Mouse (Mus musculus) adrenal gland, postnatal 10 days (tissue): ENCODE measurements around the gene Tmem132c. TPM values are rescaled to one million over a fixed set of nuclear protein-coding genes. Genes with fewer than 3 reads are reported as not detected.

Experiments
- DNase-seq: peaks from one replicate; pipeline ENCODE4 v3.0.0; 2021; ENCODE audit warnings: mixed read lengths
- long read RNA-seq, 2 experiments: library from polyadenylated mRNA; stranded (forward); transcript quantifications; one replicate each; pipeline ENCODE4 v2.0.0; 2021
- total RNA-seq, 2 experiments: library from RNA; stranded (reverse); gene quantifications; 2 replicates each; pipeline ENCODE4 v1.2.3; 2021

Tmem132c gene
- total RNA-seq = 1 to 10 TPM; 1.5 to 2.3 TPM
- long read RNA-seq, experiment 1, full-length matches to known transcripts = 1 of 2 reads
- long read RNA-seq, experiment 1, partial matches to known transcripts = 0 of 2 reads
- long read RNA-seq, experiment 1, other reads (novel, unspliced or antisense) = 1 of 2 reads
- long read RNA-seq, experiment 2, full-length matches to known transcripts = 2 of 2 reads
- long read RNA-seq, experiment 2, partial matches to known transcripts = 0 of 2 reads
- long read RNA-seq, experiment 2, other reads (novel, unspliced or antisense) = 0 of 2 reads

DNA sequence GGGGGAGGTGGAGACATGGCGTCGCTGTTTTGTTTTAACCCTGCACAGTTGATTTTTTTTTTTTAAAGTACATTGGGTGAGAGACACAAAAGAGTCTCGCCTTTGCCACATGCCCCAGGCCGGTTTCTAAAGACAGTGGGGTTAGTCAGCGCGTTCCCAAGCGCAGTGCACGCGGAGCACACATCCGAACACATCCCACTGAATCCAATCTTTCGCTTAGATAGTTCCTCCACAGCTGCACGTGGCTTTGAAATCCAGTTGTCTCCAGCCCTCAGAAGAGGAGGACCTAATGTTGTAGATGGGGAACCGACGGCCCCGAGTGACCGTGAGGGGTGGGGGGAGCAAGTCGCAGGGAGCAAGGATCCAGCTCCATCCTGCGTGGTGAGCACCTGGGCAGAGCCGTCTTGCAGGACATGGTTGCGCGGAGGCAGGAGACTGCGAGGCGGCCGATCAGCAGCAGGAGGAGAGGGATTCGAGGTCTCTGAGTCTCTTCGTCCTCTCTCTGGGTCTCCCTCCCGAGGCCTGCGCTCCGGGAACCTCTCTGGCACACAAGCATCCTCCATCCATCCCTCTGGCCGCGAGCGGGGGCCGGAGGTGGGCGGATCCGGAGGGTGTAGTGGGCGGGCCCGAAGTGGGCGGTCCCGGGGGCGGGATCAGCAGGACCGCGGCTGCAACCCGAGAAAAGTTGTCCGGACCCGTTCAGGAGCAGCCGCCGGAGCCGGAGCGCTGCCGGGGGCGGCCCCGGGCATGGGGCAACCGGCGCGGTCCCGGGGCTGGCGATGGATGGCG is at the start of gene Tmem132c:
Tmem132c (plus strand) TSS at position 673 of the 789 bp plus-strand sequence.
- peak; percentile 89 for DNase-seq

DNA sequence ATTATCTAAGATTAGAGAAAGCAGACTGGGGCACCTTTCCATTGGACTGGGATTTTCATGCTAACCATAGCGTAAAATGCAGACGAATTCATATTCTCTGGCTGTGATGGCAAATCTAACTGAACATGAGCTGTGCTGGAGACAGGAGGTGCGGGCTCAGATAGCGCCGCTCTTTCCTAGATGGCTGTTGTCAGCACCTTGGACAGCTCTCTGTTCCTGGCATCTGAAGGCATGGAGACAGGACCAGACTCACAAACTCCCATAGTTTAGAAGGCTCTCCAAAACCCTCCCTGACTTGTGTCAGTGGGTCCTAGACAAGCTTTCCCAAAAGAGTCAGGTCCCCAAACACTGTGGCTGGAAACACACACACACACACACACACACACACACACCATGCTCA is 49.7 kb upstream of the Tmem132c start:
- peak; percentile 76 for DNase-seq

DNA sequence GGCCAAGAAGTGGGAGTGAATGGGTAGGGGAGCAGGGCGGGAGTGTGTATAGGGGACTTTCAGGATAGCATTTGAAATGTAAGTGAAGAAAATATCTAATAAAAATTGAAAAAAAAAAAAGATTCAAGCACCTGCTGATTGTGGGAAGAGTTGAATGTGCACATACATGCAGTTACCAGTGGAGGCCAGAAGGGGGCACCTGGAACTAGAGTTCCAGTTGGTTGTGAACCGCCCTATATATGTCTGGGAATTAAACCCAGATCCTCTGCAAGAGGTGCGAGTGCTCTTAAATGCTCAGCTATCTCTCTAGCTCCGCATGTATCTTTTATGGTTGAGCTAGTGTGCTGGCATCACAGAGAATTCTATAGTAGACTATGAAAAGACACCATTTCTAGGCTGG is 42.8 kb upstream of the Tmem132c start:
- peak; percentile 7 for DNase-seq

DNA sequence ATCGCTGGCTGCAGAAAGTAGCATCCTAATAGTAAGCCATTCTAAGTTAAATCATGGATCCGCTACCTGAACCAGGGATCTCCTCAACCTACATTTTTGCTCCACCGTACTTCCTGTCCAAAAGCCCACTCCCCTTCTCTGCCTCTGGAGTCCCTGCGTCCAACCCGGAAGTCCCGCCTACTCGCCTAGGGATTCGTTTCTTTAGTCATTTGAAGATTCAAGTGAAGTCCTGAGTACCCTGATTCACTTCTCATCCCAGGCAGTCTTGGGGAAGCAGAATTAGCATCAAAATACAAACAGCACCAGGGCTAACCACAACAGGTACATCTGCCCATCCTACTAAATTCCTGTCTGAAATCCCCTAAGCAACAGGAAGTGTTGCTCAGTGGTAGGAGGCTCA is 36.7 kb upstream of the Tmem132c start:
- no peak for DNase-seq

DNA sequence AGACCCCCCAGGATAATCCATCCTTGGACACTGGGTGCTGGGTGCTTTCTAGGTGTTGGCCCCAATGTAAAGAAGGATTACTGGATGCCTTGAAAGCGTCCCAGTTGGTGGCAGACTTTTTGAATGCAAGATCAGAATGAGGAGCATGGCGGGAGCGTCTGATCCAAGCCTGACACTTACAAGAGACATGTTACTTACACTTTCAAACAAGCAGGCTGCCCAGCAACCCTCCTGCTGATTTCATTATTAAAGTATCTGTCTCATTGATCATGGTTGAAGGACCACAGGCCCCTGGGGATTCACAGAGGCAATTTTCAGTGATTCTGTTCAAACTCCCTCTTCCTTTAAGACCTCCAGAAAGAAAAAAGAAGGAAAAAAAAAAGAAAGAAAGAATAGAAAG is 25.2 kb upstream of the Tmem132c start:
- DNase-seq = no peak

DNA sequence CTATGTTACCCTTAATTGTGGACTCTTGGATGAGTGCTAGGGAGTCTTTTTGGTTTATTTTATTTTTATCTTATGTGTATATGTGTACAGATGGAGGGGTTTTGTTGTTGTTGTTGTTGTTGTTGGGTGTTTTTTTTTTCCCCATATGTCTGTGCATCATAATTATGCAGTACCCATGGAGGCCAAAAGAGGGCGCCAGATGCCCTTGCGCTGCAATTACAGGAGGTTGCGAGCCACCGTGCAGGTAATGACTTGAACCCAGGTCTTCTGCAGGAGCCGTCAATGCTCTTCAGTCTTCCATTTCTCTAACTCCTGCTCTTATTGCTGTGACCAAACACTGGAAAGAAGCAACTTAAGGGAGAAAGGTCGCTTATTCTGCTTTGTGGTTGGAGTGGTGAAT is 23.9 kb upstream of the Tmem132c start:
- no peak for DNase-seq

DNA sequence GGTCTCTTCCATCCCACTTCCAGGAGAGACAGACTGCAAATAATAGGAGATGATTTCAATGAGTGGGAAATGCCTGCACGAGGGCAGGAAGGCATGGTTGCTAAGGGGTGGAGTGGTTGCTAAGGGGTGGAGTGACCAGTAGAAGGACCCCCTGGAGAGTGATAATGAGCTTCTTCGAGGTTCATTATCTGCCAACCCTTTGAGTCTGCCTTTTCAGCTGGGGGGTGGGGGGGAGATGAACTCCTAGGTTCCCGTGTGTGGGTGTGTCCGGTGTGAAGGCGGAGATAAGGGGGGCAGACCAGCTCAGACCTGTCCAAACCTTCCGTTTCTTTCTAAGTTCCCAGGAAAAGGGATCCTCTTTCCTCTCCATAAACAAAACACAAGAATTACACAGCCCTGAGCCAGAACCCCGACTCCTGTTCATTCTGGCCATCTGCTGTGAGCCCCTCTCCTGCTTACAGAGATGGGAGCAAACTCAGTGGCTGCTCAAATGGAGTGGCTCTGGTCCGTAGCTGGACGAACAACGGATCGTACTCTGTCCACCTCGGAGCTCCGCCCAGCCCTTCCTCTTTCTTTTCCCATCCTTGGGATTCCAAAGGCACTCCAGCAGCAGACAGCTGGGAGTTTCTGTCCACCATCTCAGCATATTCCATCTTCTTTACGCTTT is 13.5 kb upstream of the Tmem132c start:
- DNase-seq = no peak

DNA sequence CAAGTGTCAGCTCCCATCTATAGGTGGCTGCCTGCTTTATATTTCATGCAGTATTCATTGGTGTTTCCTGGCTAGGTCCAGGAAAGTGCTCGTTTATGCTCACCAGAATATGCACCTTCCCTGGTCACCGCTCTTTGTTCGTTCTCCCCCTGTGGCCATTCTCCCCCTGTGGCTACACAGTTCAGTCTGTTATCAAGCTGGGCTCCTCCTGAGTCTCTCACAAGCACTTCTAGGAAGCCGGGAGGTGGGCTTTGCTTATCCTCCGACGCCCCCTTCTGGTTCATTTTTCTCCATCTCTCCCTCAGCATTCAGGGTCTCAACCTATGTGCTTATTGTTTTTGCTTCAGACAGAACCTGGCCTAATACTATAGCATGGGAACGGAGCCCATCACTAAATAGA is 6.9 kb upstream of the Tmem132c start:
- no peak for DNase-seq

DNA sequence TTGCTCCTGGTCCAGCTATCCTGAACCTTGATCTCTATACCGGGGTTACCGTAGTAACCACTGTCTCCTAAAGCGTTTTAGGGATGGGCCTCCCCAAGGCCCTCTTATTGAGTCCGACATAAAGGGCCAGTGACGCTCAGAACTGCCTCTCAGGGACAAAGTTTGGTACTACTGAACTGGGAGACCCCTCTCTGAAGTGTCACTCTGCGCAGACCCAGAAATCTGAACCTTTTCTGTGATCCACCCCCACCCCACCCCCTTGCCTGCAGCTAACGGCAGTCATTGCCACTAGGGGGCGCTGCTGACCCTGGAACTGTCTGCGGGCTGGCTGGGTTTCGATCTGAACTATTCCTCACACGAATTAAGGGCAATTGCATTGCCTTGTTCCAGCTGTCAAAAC is 6.4 kb upstream of the Tmem132c start:
- peak; percentile 91 for DNase-seq

DNA sequence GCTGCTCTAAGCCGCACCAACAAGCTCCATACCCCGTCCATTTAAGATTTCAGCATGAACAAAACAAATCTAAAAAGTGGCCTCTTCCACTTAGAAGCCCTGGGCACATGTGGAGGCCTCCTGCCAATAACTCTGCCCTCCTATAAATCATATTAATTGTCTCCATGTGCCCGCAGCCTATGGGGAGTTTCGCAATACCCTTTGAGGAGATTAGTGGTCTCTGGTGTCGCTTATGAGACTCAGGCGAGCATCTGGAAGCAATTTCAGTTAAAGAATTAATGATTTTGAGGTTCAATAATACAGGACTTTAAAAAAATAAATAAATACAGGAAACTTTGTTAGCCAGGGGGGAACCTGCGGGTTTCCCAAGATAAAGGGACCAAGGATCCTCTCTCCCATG is 1.9 kb upstream of the Tmem132c start:
- no peak for DNase-seq

DNA sequence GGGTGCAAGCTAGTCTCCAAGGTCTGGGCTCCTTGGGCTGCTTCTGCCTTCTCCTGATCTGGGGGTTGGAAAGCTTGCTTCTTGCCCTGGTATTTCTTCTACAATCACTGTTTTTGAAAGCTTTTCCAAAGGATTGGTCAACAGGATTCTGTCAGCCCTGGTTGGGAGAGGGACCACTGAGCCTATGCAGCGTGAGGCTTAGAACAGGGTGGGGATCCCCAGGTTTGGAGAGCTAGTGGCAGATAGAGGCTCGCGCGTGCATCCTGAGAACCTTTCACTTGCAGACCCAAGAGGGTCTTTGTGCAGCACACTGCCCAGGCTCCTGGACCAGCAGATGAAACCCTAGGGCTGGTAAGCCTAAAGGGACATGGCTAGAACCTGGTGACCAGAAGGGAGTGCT is 962 bp upstream of the Tmem132c start:
- DNase-seq = no peak

DNA sequence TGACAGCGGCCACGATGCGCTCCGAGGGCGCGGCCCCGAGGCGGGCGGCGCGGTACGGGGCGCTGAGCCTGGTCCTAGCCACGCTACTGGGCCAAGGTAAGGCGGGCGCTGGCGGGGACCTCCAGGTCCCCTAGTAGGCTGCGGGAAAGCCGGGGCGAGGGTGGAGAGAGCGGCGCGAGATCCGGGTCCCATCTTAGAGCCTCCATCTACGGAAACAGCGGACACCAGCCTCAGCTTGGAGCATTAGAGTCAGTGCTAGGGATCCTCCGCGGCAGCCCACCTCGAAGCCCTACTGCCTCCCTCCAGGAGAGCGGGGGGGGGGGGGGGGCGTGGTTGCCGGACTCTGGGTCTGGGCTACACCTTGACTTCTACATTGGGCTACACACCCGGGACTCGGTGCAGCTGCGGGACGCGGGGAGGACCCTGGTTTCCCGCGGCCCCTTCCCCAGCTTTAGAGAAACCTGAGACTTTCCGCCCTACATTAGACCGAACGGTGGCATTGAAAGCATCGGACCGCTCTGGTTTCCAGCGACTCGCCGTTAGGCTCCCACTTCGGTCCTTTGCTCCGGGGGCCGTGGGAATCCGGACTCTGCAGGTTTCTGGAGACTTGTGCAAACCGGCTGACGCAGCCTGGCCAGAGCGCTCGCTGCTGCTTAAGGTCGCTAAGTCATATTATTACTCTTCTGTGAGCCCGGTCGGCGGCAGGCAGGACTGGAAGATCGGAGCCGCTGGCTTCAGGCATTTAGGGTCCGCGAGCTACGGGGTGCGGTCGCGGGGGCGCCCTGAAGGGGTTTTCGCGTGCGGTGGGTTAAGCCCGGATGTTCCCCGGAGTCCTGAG is 536 bp downstream of the Tmem132c start:
- DNase-seq = peak; percentile 23

DNA sequence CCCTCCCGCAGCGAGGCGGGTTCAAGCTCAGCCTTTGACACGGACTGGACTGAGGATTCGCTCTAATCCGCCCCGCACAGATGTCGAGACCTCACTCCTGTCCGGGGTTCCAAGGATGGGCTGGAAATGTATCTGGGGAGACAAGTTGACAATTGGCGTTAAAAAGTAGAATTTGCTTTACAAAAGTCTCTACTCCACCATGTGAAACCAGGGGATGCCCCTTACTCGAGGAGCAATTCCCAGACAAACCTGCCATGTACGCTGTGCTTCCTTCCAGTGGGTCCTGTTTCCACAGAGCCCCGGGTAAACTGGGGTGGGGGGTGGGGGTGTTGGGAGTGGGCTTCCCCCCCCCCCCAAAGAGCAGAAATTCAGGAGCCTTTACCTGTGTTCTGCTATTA is 1.2 kb downstream of the Tmem132c start:
- no peak for DNase-seq

DNA sequence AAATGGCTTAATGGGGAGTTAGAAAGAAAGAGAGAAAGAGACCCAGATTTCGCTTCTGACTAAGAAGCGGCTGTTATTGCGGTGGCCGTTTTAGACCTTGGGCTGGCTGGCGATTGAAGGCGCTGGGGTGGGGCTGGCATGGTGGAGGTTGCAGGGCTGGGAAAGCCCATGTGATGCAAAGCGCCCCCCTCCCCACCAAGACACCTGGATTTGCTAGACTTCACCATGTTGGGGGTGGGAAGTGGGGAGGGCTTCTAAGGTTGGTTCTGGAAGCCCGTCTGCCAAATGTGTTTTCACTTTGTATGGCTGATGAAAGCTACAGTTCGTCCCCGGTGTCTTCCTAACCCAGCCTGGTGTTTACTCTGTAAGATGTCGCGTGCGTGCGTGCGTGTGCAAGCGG is 1.6 kb downstream of the Tmem132c start:
- peak; percentile 5 for DNase-seq

DNA sequence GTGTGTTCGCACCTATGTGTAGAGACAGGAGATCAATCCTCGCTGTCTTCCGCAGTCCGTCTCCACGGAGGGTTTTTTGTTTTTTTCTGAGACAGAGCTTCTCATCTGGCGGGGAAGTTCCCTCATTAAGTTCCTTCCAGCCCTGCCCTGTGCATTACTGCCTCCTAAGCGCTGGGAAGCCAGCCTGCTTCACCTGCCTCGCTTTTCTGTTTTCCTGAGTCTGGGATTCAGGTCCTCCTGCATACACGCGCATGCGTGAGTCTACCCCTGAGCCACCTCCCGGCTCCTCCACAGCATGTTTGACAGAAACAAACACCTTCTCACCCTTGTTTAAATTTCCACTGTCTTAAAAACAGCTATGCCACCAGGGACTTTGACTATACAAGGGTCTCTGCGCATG is 2.0 kb downstream of the Tmem132c start:
- DNase-seq = no peak

DNA sequence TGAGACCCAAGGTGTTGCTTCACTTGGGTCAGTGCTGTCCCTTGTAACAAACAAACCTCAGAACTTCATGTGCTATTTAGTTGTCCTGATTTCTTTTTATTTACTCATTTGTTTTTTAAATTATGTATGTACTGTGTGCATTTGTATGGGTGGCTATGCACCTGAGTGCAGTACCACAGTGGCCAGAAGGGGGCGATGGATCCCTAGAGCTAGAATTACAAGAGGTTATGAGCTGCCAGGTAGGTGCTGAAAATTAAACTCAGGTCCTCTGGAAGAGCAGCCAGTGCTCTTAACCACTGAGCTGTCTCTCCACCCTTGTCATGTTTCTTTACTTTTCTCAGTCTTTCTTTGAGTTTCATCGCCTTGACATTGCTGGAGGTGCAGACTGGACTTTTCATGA is 11.7 kb downstream of the Tmem132c start:
- no peak for DNase-seq

DNA sequence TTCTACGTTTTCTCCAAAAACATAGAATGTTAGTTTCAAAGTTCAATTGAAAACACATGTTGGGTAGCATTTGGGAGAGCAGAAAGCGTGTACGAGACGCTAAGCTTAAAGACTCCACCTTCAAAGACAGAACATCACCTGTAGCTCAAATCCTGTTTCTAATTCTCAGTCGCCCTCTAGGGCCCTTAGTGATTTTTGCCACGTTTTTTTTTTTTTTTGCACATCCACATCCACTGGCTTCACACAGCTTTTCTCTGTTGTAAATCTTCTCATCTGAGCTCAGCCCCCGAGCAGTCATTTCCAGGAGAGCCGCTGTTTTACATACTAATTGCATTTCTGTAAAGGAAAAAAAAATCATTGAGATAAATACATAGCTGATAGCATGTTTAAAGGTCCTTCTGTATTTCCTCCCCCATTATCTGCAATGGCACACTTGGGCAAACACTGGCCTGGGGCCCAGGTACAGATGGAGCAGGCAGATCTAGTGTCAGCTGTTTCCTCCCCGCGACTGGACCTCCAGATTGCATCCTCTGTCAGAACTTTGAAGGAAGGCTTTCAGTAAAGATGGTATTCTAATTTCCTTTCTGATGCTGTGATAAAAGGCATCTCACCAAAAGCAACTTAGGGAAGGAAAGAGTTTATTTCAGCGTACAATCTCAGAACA is 15.5 kb downstream of the Tmem132c start:
- DNase-seq = no peak

DNA sequence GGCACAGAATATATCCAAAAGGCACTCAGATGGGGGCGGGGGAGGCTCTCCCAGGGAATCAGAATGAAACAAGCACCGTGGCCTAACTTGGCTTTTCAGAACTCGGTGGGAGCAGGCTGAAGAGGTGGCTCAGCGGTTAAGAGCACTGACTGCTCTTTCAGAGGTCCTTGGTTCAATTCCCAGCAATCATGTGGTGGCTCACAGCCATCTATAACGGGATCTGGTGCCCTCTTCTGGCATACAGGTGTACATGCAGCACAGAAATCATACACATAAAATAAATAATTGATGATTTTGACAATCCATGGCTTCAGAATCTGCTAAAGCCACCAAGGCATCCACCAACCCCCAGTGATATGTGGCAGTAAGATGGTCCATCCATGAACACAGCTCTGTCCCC is 20.5 kb downstream of the Tmem132c start:
- no peak for DNase-seq

DNA sequence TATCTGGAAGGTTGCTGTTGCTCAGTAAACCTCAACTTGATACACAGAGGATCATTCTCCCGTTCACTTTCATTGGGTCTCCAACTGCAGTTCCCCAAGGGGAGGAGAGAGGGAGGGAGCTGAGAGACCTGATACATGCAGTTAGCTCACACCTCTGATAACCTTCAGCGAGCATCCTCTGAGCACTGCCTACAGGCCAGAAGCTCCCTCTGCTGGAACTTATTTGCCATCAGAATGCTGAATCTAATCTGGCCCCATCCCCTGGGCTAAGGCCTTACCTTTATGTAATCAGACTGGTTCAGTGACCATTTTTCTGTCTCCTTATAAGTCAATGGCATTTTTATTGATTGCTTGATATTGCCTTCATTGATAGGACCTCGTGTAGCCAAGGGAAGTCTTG is 29.5 kb downstream of the Tmem132c start:
- DNase-seq = no peak

DNA sequence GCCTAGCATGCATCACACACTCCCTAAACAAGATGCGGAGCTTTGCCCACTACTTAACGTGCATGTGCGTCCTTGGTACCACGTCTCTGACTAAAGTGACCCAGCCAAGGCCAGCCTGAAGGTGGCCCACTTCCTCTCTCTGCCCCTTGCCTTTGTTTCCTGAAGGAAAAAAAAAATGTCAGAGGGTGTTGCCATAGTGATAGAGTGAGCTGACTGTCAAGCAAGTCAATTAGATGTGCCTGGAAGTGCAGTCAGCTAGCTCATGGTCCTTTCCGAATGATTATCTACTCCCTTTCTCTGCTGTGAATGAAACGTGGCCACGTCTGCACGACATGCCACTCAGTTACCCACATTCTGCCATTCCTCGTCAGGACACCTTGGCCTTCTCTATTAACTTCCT is 37.9 kb downstream of the Tmem132c start:
- no peak for DNase-seq

DNA sequence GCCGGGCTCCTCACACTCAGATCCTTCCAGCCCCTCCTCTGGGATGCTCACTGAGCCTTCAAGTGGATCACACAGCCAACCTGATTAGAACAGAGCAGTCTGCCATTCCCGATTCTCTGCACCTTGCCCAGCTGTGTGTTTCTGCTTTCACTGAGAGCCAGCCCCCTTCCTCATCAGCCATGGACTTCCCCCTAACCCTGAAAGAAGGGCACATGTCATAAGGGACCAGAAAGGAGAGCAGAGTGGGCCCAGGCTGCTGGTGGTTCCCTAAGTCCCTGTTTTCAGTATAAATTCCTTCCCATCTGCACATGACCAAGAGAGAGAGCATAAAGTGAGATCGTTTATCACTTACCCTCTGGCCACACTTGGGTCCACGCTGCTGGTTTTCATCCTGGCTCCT is 39.6 kb downstream of the Tmem132c start:
- no peak for DNase-seq

DNA sequence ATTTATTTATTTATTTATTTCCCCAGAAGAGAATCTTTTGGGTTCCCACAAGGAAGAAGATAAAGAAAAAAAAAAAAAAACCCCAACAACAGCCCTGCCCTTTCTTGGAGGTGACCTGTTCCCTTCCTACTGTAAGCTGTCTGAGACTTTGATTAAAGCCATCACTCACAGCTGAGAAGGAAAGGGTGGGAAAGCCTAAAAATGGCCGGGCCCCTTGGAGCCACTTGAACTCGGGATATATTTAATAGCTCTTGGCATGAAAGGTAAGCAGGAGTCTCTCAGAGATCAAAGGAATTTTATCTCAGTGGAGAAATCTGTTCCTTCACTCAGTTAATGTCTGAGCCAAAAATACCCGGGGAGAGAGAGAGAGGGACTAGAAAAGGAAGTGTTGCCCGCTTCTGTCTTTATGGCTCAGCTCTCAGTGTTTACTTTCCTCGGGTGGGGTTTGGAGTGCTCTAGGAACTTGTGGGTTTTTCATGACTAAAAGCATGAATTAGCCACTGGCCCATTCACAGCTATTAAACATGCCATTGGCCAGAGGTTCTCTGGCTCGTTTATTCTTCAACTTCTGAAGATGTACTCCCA is 41.0 kb downstream of the Tmem132c start:
- no peak for DNase-seq
